Mouse (Mus musculus) lung, adult 2 months (tissue): ENCODE measurements around the gene Plxna1.

Experiments used
- CTCF ChIP-seq: fragments of 200-500 bp; IDR thresholded peaks from 2 replicates; pipeline ENCODE4 v1.5.1; 2011; ENCODE audit warnings: mild to moderate bottlenecking, low read length, control low read depth; ENCODE audit not compliant: insufficient read depth
- POLR2A ChIP-seq: fragments of 200-500 bp; IDR thresholded peaks from 2 replicates; pipeline ENCODE4 v1.6.1; 2011; ENCODE audit warnings: low read depth, mild to moderate bottlenecking, control low read depth, low read length, borderline replicate concordance; ENCODE audit errors: extremely low read depth

DNA sequence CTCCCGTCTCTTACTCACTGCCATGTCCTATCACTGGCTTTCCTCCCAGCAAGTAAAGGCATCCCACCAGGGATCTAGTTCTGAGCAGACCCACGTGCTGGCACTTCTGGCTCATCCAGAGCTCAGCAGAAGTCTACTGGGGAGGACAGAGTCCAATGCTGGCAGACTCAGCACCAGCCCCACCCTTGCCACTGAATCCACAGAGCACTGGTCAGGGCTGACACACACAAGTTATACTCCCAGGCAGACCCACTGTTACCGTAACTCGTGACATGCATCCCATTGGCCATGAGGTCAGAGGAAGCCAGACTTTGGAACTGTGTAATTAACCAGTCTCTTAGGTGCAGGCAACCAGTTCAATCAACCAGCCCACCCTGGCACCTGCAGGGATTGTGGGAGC is 33.8 kb downstream of the Plxna1 start:
- TF ChIP-seq CTCF (no peak), POLR2A (no peak)
